Mouse (Mus musculus) heart, postnatal 25 days (tissue): Measurements from ENCODE around the gene Rab44. TPM values are rescaled to one million over a fixed set of nuclear protein-coding genes. Genes with fewer than 3 reads are reported as not detected.

Source experiments
- DNase-seq: peaks from one replicate; pipeline ENCODE4 v3.0.0; 2022; ENCODE audit warnings: low spot score
- intact Hi-C: fragments of 180-260 bp; cut with DNase I; formaldehyde crosslinking; loops from one replicate; pipeline ENCODE4 v1.15.1; 2025
- total RNA-seq, 2 experiments: library from RNA; stranded (reverse); gene quantifications; 2 replicates each; pipeline ENCODE4 v1.2.3; 2021

Rab44 gene
- total RNA-seq, 2 experiments from 2014 or later, result 0.13 to 0.39 TPM

GRCm38 (mm10) chr17:29185376-29186046 lies 71.6 kb downstream of the Rab44 start:
- no peak for DNase-seq
- intact Hi-C loops, result no loop called here

GRCm38 (mm10) chr17:29186989-29187859 lies 73.3 kb downstream of the Rab44 start:
- intact Hi-C loops, result no loop called here
- no peak for DNase-seq

- intact Hi-C loops, result no loop called here
- DNase-seq, result no peak
Observed at GRCm38 (mm10) chr17:29188989-29189388, 75.0 kb downstream of the Rab44 start.

- intact Hi-C loops, result no loop called here
- DNase-seq, result no peak
Observed at GRCm38 (mm10) chr17:29195579-29195978, 81.6 kb downstream of the Rab44 start.

Other genes with a start within 250 kb of the Rab44 start
- gene 4930539E08Rik, start 198.8 kb upstream of the Rab44 start, total RNA-seq, result under 1 TPM; 0.05 to 0.50 TPM
- under 1 TPM in 1 of 2 experiments, not detected in 1; 0.42 TPM for gene Pxt1, start 170.3 kb upstream of the Rab44 start, total RNA-seq
- gene Kctd20, start 162.2 kb upstream of the Rab44 start, total RNA-seq, result 10 to 100 TPM; 54.9 to 64.2 TPM
- 10 to 100 TPM; 32.8 to 38.2 TPM for gene Stk38, start 106.2 kb upstream of the Rab44 start, total RNA-seq
- 10 to 100 TPM; 68.9 to 75.4 TPM for gene Srsf3, start 81.5 kb upstream of the Rab44 start, total RNA-seq
- 100 to 1,000 TPM in 1 of 2 experiments, 10 to 100 TPM in 1; 30.1 to 102 TPM for gene Cdkn1a, start 23.2 kb upstream of the Rab44 start, total RNA-seq
- 1 to 10 TPM; 5.1 to 5.6 TPM for gene Cpne5, start 124.0 kb downstream of the Rab44 start, total RNA-seq
- 10 to 100 TPM; 29.0 to 29.6 TPM for gene Ppil1, start 150.0 kb downstream of the Rab44 start, total RNA-seq
- 100 to 1,000 TPM; 192 to 222 TPM for gene BC004004, start 154.6 kb downstream of the Rab44 start, total RNA-seq
- gene Pi16, start 203.5 kb downstream of the Rab44 start, total RNA-seq, result 10 to 100 TPM; 32.6 to 45.8 TPM
- 100 to 1,000 TPM; 220 TPM for gene Mtch1, start 233.8 kb downstream of the Rab44 start, total RNA-seq
- 1 to 10 TPM; 1.8 to 2.7 TPM for gene Fgd2, start 246.8 kb downstream of the Rab44 start, total RNA-seq